Mouse (Mus musculus) neural tube, embryonic 14.5 days (tissue): ENCODE data around the gene Ern1. TPM values are rescaled to one million over a fixed set of nuclear protein-coding genes. Genes with fewer than 3 reads are reported as not detected.

Source experiments
- ATAC-seq: fragments of 200-750 bp; cut with Nextera tagmentation; 2 replicates; pipeline ENCODE4 v1.8.0; 2017; ENCODE audit warnings: low read depth, mild to moderate bottlenecking, moderate TSS enrichment, moderate library complexity
- H3K27ac ChIP-seq: fragments of 300-500 bp; sonication (generic); 2 replicates; pipeline ENCODE4 v1.5.1; 2014; ENCODE audit warnings: low read depth, mild to moderate bottlenecking, control low read depth, low read length, moderate library complexity, mixed read lengths
- H3K27me3 ChIP-seq: fragments of 300-500 bp; sonication (generic); 2 replicates; pipeline ENCODE4 v1.6.1; 2014; ENCODE audit warnings: low read length; ENCODE audit not compliant: control insufficient read depth, insufficient read depth
- H3K36me3 ChIP-seq: fragments of 300-500 bp; sonication (generic); 2 replicates; pipeline ENCODE4 v1.6.1; 2014; ENCODE audit warnings: low read length, mixed read lengths; ENCODE audit not compliant: control insufficient read depth, insufficient read depth
- H3K4me1 ChIP-seq: fragments of 300-500 bp; sonication (generic); 2 replicates; pipeline ENCODE4 v1.6.1; 2014; ENCODE audit warnings: low read length; ENCODE audit not compliant: control insufficient read depth, insufficient read depth
- H3K4me2 ChIP-seq: fragments of 300-500 bp; sonication (generic); 2 replicates; pipeline ENCODE4 v1.6.1; 2014; ENCODE audit warnings: mild to moderate bottlenecking, low read depth, low read length, control low read depth
- H3K4me3 ChIP-seq: fragments of 300-500 bp; sonication (generic); 2 replicates; pipeline ENCODE4 v1.5.1; 2014; ENCODE audit warnings: low read depth, low read length, control low read depth, mixed read lengths
- H3K9ac ChIP-seq: fragments of 300-500 bp; sonication (generic); replicated peaks from 2 replicates; pipeline ENCODE4 v1.6.1; 2014; ENCODE audit warnings: low read depth, mild to moderate bottlenecking, control low read depth, low read length, mixed read lengths
- H3K9me3 ChIP-seq: fragments of 300-500 bp; sonication (generic); 2 replicates; pipeline ENCODE4 v1.6.1; 2016; ENCODE audit warnings: low read length; ENCODE audit not compliant: control insufficient read depth
- WGBS: fragments of 180-500 bp; shearing (Covaris S2); extraction: QIAGEN DNeasy Blood & Tissue Kit; methylation state at CpG from one replicate; pipeline ENCODE4 v1.1.7; 2014; 5-methylcytosine and 5-hydroxymethylcytosine counted together
- polyA plus RNA-seq: library from polyadenylated mRNA; unstranded; fragments of >200 nt; fragmentation: Nextera tagmentation; extraction: Ambion mirVana; gene quantifications from 2 replicates; pipeline ENCODE4 v1.2.1, GENCODE M21; 2014

The Ern1 gene
- polyA plus RNA-seq, 1 experiment from 2014 or later = 7.6 TPM

- no peaks in the 10 kb centered on the region for H3K27me3 ChIP-seq
- peaks cover 5% of the 10 kb centered on the region; the same call in 1 of the 2 replicates for H3K4me1 ChIP-seq
- H3K36me3 ChIP-seq = no peaks in the 10 kb centered on the region
- WGBS = under 1% methylated on average over 65 of the region's 86 CpGs
- no peaks in the 10 kb centered on the region for H3K9me3 ChIP-seq
- ATAC-seq = peak; percentile 85
- peak overlapping the region; percentile 71 for H3K27ac ChIP-seq
- H3K4me2 ChIP-seq = peak overlapping the region; percentile 75
- H3K4me3 ChIP-seq = peak overlapping the region; percentile 88
- peak overlapping the region; percentile 84 for H3K9ac ChIP-seq
These were observed 553 bp downstream of the Ern1 start for GRCm38 (mm10) chr11:106486866-106487732.

GRCm38 (mm10) chr11:106486042-106486865, 1.4 kb downstream of the Ern1 start:
- peak overlapping the region; percentile 84; the same call in 1 of the 2 replicates for H3K9ac ChIP-seq
- 56% methylated on average over 16 of the region's 16 CpGs for WGBS
- ATAC-seq = no peak
- no peaks in the 10 kb centered on the region for H3K27me3 ChIP-seq
- no peak overlapping the region for H3K27ac ChIP-seq
- H3K36me3 ChIP-seq = no peaks in the 10 kb centered on the region
- peaks cover 5% of the 10 kb centered on the region; the same call in 1 of the 2 replicates for H3K4me1 ChIP-seq
- H3K4me3 ChIP-seq = peak overlapping the region; percentile 88
- no peaks in the 10 kb centered on the region for H3K9me3 ChIP-seq
- H3K4me2 ChIP-seq = peak overlapping the region; percentile 75

GRCm38 (mm10) chr11:106485611-106486010, 2.0 kb downstream of the Ern1 start:
- Histone ChIP-seq H3K9me3 (no peaks in the 10 kb centered on the region), H3K4me1 (peaks cover 5% of the 10 kb centered on the region; the same call in 1 of the 2 replicates), H3K4me3 (no peak overlapping the region), H3K27me3 (no peaks in the 10 kb centered on the region), H3K4me2 (no peak overlapping the region), H3K36me3 (no peaks in the 10 kb centered on the region), H3K27ac (no peak overlapping the region), H3K9ac (no peak overlapping the region)
- no peak for ATAC-seq
- 85% methylated on average over 4 of the region's 4 CpGs for whole genome bisulfite sequencing

GRCm38 (mm10) chr11:106484875-106485274, 2.8 kb downstream of the Ern1 start:
- Histone ChIP-seq H3K4me2 (no peak overlapping the region), H3K4me3 (no peak overlapping the region), H3K27ac (no peak overlapping the region), H3K4me1 (peaks cover 5% of the 10 kb centered on the region; the same call in 1 of the 2 replicates), H3K36me3 (no peaks in the 10 kb centered on the region), H3K9ac (no peak overlapping the region), H3K27me3 (no peaks in the 10 kb centered on the region), H3K9me3 (no peaks in the 10 kb centered on the region)
- ATAC-seq = no peak
- WGBS = 95% methylated on average over 4 of the region's 4 CpGs

GRCm38 (mm10) chr11:106482867-106483266, 4.8 kb downstream of the Ern1 start:
- Histone ChIP-seq H3K4me1 (peaks cover 5% of the 10 kb centered on the region; the same call in 1 of the 2 replicates), H3K9me3 (no peaks in the 10 kb centered on the region), H3K4me2 (no peak overlapping the region), H3K9ac (no peak overlapping the region), H3K36me3 (no peaks in the 10 kb centered on the region), H3K27me3 (no peaks in the 10 kb centered on the region), H3K4me3 (no peak overlapping the region), H3K27ac (no peak overlapping the region)
- WGBS = 91% methylated on average over 8 of the region's 8 CpGs
- ATAC-seq = no peak

GRCm38 (mm10) chr11:106481651-106482050, 6.0 kb downstream of the Ern1 start:
- ATAC-seq = no peak
- H3K4me1 ChIP-seq = peaks cover 4% of the 10 kb centered on the region; the same call in 1 of the 2 replicates
- H3K36me3 ChIP-seq = no peaks in the 10 kb centered on the region
- no peaks in the 10 kb centered on the region for H3K27me3 ChIP-seq
- no peak overlapping the region for H3K4me3 ChIP-seq
- no peak overlapping the region for H3K9ac ChIP-seq
- no peaks in the 10 kb centered on the region for H3K9me3 ChIP-seq
- H3K4me2 ChIP-seq = no peak overlapping the region
- no peak overlapping the region for H3K27ac ChIP-seq
- 64% methylated on average over 4 of the region's 4 CpGs for WGBS

GRCm38 (mm10) chr11:106480530-106480885, 7.1 kb downstream of the Ern1 start:
- no peak for ATAC-seq
- 95% methylated on average over 3 of the region's 3 CpGs for WGBS
- H3K4me1 ChIP-seq = no peaks in the 10 kb centered on the region
- no peaks in the 10 kb centered on the region for H3K36me3 ChIP-seq
- H3K4me2 ChIP-seq = no peak overlapping the region
- no peak overlapping the region for H3K4me3 ChIP-seq
- H3K9ac ChIP-seq = no peak overlapping the region
- no peaks in the 10 kb centered on the region for H3K9me3 ChIP-seq
- no peaks in the 10 kb centered on the region for H3K27me3 ChIP-seq
- no peak overlapping the region for H3K27ac ChIP-seq

- 85% methylated on average over 9 of the region's 9 CpGs for WGBS
- Histone ChIP-seq H3K4me1 (no peaks in the 10 kb centered on the region), H3K4me3 (no peak overlapping the region), H3K9ac (no peak overlapping the region), H3K9me3 (no peaks in the 10 kb centered on the region), H3K4me2 (no peak overlapping the region), H3K27me3 (no peaks in the 10 kb centered on the region), H3K36me3 (no peaks in the 10 kb centered on the region), H3K27ac (no peak overlapping the region)
- no peak for ATAC-seq
These were observed 7.8 kb downstream of the Ern1 start for GRCm38 (mm10) chr11:106479619-106480529.
